Mouse (Mus musculus): ENCODE data around the gene Trnau1ap.
"Not testable (repeated sequence)": the region's sequence is repeated elsewhere in the genome, so short reads cannot be mapped to it uniquely, and the experiment has no call there.

Trnau1ap gene

DNA sequence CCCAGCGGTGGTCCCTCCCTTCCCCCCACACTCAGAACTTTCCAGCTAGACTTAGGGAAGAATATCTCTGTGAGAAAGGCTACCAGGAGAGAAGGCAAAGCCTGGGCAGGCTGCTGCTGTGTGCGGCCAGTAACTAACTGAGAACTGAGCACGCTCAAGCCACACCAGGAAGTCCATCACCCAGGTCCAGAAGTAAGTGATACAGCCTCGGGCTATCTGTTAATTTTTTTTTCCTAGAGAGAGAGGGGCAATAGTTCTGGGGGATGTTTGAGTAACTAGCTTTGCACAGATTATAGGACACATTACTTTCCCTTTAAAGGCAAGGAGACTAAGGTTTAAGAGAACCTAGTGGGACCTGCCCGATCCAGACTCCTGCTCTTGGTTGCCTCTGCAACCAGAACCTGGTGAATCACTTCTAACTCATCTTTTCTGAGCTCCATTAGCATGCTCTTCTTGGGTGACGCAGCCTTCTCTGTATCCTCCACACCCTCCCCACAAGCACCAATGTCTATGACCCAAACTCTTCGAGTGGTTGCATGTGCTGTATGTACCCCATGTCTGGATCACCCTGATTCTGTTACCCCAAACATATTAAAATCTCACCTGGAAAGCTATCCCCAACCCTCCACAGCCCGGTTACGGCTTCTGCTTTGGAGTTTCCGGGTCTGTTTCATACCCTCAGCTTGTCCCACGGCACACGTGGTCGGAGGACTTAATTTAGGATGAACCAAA, 15.2 kb upstream of the Trnau1ap start:
- peak; percentile 72 for DNase-seq (ENCODE audit: low read depth)

DNA sequence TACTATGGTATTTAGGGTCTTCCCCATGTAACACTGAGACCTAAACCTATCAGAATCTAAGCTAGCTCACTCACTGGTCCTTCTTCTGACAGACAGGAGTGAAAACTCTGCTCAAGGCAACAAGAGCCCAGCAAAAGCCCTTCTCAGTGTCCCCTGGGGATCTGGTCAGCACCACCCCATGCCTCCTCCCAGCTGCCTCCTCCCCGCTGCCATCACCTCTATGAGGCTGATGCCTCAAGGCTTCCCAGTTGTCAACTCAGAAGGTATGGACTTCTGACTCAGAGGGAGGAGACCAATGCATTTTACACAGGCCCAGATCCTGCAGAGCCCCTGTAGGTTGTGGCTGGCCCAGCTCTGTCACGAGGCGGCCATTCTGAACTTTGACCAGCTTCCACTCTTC, 12.1 kb upstream of the Trnau1ap start:
- DNase-seq (ENCODE audit: low read depth) = no peak

DNA sequence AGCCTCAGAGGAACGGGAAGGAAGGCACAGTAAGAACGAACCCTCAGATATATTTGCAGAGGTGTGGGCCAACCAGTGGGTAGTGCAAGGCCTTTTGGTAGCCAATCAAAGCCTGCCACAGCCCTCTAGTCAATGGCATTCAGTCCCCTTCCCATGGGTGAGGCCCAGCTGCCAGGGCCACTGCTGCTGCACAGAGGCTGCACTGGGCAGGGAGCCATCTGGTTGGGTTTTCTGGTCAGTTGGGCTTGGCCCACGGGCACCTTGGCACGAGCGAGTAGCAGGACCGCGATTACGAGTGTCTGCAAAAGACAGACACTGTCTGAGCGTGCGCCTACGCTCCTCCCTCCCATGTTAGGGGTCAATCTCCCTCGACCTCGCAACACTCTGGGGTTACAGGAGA, 9.6 kb upstream of the Trnau1ap start:
- DNase-seq (ENCODE audit: low read depth) = no peak

DNA sequence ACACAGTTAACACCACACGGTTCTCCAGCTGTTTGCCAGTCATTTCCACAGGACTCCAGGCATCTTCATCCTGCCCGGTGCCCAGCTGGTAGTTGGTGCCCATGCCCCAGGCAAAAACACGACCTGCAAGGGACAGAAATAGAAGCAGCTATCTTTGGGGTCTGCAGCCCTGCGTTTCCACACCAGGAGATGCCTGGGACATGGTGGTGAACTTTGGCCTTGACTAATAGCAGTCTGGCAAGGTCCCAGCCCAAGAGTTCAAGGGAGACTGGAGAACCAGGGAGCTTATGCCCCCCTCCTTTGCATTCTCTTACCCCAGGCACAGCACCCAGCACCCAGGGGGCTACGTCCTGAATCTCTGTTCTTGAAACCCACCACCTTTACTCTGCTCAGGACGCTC, 3.5 kb upstream of the Trnau1ap start:
- no peak for DNase-seq (ENCODE audit: low read depth)

DNA sequence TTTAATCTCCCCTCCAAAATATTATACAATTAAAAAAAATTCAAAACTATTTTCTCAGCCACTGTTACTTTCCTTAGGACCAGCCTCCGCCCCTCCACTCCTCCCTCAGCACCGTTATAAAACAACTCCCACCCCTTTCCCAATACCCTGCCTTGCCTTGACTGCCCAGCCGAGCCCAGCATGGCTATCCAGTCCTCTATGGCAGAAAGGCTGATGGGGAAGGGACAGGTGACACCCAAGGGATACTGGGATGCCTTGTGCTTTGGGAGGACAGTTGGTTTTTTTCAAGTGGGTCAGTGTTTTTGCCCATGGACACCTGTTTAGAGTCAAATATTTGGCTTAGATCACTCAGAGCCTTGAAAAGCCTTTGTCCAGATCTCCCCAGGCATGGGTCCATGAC, 2.6 kb upstream of the Trnau1ap start:
- DNase-seq (ENCODE audit: low read depth) = no peak

DNA sequence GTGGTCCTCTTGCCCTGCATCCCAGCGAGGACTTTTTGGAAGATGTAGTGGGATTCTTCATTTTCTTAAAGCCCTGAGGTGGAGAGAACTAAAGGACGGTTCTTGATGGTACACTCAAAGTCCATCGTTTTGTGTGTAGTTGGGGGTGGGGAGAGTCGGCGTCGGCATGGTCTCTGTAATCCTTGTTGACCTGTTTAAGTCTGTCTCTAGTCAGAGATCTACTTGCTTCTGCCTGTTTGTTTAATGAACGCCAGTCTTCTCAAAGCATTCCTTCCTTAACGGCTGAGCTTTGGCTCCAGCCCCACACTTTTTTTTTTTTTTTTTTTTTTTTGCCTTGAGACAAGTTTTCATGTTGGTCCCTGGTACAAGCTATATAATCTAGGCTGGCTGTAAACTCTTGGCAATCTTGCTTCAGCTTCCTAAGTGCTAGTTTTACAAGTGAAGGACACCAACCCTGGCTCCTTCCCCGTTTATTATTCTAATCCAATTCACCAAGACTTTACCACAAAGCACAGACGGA, 557 bp upstream of the Trnau1ap start:
- DNase-seq (ENCODE audit: low read depth) = no peak

DNA sequence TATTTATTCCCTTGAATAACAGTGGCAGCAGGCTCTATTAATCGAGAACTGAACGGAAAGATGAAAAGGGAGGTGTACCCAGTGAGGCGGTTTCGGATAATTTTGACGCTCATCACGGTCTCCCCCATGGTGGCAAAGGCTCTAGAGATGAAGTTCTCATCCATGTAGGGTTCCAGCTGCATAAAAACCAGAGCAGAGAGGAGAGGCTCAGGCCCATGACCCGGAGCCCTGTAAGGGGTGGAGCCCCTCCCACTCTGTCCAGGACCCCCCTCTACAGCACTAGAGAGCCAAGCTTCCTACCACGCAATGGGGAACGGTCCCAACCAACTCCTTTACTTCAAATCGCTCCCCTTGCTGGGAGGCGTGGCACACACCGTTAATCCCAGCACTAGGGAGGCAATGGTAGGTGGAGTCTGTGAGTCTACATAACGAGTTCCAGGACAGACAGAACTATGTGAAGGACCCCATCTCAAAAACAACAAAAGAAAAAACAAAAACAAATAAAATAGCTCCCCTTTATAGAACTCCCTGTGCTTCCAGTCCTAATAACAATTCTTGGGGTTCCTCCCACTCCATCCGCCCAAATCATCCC, 851 bp downstream of the Trnau1ap start:
- no peak for DNase-seq (ENCODE audit: low read depth)

DNA sequence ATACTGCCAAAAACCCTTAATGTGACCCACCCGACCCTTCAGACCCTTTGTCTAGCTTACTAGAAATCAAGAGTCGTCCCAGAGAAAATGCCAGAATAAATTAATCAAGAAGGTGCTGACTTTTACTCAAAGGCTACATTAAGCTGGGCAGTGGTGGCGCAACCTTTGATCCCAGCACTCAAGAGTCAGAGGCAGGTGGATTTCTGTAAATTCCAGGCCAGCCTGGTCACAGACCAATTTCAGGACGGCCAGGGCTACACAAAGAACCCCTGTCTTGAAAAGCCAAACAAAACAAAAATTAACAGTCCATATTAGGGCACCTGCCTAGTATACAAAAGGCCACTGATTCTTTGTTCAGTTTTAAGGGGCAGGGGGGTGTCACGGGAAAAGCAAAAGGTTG, 2.9 kb downstream of the Trnau1ap start:
- DNase-seq (ENCODE audit: low read depth) = no peak

DNA sequence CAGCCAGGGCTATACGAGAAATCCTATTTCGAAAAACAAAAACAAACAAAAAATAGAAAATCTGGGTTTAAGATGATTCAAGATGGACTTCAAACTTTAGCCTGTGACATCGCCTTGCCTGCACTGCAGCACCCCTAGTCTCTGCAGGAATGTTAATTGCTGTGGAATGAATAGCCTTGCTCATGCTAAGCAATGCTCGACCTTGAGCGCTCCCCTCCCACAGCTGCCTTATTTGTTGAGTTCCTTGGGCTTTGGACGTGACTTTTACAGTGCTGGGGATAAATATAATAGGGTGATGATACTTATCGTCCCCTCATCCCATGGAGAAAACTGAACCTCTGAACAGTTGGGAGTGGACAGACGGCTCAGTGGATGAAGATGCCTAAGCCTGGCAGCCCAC, 13.6 kb downstream of the Trnau1ap start:
- DNase-seq (ENCODE audit: low read depth) = no peak

DNA sequence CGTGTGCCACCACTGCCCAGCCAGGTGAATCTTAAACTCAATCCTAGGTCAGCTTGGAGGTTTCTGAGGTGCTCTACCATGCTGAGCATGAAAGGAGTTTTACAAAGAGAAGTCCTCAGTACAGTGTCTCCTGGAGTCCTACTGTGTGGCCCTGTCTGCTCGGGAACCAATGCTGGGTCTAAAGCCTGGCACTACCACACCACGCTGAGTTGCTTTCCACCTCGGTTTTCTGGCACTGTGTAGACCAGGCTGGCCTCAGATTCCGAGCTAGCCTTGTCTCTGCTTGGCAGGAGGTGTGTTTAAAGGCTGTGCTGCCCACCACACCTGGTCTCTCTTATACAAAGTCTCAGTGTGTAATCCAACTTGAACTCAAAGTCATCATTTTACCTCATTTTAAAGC, 16.7 kb downstream of the Trnau1ap start:
- no peak for DNase-seq (ENCODE audit: low read depth)

DNA sequence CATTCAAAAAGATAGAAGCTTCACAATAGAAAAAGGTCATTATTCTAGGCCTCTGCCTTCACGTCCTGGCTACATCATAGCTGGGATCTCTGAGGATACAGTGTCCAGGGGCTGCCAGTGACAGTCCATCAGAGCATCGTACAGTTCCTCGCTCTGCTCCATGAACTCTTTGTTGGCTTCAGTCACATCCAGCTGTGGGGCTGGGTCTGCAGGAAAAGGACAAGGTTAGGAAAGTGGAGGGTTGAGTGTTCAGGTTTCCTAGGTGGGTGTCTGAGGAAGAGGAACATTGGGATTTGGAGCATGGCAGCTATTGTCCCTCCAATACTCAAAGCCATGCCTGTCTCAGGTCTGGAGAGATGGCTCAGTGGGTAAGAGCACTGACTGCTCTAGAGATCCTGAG, 17.5 kb downstream of the Trnau1ap start:
- no peak for DNase-seq (ENCODE audit: low read depth)

DNA sequence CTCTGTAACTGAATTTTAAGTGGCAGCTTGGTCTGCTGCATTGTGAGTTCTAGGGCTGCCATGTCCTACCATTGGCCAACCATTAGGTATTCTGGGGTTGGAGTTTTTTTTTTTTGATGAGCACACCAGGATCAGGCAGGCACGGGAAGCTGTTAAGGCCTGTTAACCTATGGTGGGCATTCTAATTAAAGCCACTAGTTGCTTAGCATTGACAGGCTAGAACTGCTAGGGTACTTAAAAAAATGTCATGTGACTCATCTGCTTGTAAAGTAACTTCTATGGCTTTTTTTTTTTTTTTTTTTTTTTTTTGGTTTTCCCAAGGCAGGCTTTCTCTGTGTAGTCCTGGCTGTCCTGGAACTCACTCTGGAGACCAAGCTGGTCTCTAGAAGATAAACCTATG, 18.1 kb downstream of the Trnau1ap start:
- DNase-seq (ENCODE audit: low read depth) = no peak

DNA sequence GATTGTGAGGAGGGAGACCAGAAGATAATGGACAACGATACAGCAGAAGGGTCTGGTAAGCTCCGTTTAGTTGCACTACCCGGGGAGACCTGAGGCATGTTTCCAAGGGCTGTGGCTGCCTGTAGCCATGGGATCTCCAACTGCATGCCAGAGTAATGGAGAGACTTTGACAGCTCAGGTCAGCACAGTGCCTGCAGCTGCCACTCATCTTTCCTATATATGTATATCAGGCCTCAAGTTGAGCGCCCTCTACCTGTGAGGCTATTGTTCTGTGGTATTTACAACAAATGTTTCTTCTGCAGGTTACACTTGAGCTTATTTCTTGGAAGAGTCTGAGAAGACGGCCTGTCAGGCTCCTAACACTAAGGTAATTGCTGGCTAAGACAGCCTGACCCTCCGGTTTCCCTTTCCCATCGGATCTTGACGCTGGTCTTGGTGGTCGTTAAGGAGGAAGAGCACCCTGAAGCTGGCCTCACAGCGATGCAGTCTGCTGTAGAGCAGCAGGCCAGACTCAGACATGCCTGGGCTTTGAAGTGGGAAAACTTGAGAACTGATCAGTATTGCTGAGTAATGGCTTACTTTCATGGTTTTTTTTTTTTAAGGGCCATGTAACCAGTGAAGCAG, 19.4 kb downstream of the Trnau1ap start:
- peak; percentile 85 for DNase-seq (ENCODE audit: low read depth)

DNA sequence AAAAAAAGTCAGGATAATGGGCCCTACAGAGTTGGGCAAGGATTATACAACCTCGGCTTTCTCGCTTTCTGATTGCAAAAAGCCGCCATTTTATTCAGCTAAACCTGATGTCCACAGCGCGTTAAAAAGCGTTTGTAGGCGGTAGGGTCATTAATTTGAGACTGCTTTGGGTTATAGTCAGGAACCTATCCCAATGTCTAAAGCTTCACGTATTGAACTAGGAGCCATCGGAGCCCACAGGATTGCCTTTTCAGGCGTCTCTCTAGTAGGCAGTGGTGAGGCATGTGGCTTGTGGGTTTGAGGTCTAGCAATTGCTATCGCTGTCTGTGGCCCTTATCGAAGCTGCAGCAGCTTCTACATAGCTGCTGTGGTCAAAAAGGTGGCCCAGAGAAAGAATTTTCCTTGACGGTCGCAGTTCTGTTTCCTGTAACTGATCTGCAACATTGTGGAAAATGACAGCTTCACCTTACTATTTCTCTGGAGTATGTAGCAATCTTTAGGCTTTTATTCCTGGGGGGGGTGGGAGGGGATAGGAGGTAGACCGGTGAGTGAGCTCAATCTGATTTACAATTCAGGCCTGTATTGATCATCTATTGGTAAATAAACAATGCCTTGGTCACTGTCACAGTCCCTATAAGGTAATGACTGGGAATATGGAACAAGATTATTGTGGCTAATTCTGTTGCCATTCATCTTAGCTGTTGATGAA, 20.0 kb downstream of the Trnau1ap start:
- peak; percentile 84 for DNase-seq (ENCODE audit: low read depth)

DNA sequence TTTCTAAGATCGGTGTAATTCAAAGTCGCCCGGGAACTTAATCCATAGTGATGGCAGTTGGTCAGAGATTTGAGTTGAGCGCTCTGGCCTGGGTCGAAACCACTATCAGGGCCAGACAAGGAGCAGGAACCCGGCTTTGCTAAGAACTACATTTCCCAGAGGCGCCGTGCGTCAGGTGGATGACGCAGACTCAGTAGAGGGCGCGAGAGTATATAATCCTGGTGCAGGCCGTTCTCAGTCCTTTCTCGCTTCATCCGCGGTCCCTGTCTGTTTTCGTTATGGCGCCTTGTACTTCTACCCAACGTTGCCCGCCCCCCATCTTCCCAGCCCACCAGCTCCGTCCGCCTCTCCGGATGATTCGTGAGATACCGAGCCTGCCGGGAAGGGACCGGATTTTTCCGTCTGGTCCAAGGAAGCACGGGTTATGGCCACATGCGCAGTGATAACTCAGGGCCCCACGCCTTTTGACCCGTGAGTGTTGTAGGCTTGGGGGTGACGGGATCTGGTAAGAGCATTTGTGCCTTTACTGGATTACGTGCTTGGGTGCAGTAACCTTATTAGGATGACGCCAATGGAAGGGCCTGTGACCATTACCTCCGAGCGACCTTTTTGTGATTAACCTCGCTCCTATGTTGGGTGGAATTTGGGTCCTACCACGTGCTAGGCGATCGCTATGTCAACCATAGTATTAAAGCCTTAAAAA, 20.8 kb downstream of the Trnau1ap start:
- DNase-seq (ENCODE audit: low read depth) = peak; percentile 94

DNA sequence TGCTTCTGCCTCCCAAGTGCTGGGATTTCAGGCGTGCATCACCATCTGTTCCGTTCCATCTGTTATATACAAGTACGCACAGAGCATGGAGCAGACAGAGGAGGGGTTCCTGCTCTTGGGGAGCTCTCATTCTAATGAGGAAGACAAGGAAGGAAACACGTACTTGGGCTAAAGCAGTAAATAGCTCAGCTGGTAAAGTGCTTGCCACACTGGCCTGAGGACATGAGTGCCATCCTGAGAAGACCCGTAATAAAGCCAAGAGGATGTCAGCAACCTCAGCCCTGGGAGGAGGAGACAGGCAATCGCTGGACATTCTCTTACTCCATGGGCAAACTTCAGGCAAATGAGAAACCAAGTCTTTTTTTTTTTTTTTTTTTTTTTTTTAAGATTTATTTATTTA, 23.3 kb downstream of the Trnau1ap start:
- peak; percentile 16 for DNase-seq (ENCODE audit: low read depth)

DNA sequence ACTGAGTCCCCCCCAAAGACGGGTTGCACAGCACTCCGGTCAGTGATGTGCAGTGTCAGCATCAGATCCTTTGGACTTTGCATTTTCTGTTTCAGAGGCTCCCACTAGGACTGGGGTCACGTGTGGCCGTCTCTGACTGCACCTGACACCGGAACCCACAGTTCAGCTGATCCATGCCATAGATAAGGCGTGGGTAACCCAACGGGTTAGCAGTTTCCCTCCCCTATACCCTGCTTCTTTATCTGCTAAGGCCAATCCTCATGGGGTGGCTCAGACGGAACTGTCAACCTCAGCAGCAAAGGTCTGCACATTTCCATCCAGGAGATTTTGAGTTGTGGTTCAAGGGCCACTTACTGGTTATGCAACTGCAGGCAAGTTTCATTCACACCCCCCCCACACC, 24.1 kb downstream of the Trnau1ap start:
- peak; percentile 48 for DNase-seq (ENCODE audit: low read depth)

DNA sequence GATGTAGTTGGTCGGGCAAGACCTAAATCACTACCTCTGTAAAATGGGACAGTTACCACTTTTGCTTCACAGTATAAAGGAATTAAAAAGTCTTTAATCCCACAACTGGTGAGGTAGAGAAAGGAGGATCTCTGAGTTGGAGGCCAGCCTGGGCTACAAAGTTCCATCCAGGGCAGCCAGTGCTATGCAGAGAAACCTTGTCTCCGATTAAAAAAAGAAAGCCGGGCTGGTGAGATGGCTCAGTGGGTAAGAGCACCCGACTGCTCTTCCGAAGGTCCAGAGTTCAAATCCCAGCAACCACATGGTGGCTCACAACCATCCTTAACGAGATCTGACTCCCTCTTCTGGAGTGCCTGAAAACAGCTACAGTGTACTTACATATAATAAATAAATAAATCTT, 25.9 kb downstream of the Trnau1ap start:
- DNase-seq (ENCODE audit: low read depth) = not testable (repeated sequence)

DNA sequence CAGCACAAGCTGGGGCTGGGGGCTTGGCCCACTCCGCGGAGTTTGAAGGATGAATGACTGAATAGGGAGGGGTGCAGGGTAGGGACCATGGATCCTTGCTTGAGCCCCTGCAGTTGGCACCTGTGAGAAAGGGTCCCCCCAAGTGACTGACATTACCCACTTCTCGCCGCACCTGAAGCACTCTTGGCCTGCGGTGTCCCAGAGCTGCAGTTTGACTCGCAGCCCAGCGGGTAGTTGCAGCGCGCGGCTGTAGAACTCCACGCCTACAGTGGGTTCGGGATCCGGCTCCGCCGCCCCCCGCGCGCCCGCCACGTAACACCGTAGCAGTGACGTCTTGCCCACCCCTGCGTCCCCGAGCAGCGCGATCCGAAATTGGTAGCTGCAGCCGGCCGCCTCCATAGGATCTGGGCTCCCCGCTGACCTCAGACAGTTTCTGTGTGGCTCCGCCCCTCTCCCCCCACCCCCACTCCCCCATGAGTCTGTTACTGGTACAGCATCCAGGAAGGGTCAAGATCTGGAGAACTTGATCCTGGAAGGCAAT, 26.3 kb downstream of the Trnau1ap start, which contains the start of gene Rab42:
TSS of gene Rab42 (minus strand) at position 447 of the 541 bp plus-strand sequence.
- peak; percentile 77 for DNase-seq (ENCODE audit: low read depth)

DNA sequence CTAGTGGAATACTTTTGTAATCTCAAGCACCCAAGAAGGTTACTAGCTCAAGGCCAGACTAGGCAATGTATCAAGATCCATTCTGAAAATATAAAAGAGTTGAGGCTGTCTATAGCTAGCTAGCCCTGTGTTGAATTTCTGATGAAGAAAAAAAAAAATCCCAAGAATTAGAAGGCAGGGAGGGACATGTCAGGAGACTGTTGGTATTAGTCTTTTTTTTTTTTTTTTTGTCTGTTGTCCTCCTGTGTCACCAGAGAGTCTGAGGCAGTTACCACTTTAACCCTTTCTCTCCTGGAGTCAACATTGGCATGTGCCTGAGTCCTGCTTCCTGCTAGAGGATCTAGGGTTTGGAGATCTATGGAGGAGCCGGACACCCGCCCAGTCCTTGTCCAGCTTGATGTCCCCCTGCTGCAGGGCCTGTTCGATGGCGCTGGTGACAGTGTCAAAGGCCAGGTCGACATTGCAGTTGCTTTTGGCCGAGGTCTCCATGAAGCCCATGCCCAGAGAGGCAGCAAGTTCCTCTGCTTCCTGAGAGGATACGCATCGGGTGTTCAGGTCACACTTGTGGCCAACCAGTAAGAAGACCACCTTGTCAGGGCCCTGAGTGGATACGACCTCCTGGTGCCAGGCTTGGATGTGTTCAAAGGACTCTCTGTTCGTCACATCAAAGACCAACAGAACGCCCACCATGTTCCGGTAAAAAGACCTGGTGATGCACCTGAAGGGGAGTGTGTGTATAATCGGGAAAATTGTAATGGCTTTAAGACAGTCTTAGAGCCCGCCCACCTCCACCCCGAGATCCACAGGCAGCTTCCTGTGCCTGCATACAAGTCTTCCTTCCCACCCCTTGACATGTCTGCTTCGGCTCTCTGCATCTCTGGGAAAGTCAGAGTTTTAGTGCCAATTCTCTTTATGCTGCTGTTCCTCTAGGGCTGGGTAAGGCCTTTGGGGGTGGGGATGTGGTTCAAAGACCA, 27.1 kb downstream of the Trnau1ap start:
- peak; percentile 52 for DNase-seq (ENCODE audit: low read depth)
